In genomic region chr7:28919815-28920214, GRCm38 (mm10) we compare ENCODE assay signal across 9 mouse cellular contexts. TPM values are rescaled to one million over a fixed set of nuclear protein-coding genes. Genes with fewer than 3 reads are reported as not detected.
A peak's percentile ranks its signal among the peaks of the same experiment; 100 is the strongest.
DNase-seq lines count a peak whose midpoint lies in the region; ATAC-seq and TF ChIP-seq lines count a peak whose summit lies in the region.
"Had no signal": no experiment of that assay in that cellular context is flagged by ENCODE, and none has a peak within 500 bp of the region (broad histone marks: within the 10 kb centered on the region; RNA-seq: fewer than 3 reads in every experiment).

No protein-coding gene starts in this region.

- H3K27ac ChIP-seq in heart, adult 2 months = peak overlapping the region; percentile 75

- no peak overlapping the region for H3K4me3 ChIP-seq in heart, adult 2 months
- H3K4me3 ChIP-seq in lung, adult 2 months (replicated peaks; ENCODE audit: extremely low read depth, low read depth, low read length) = no peak overlapping the region

- DNase-seq in thymus, postnatal 4 days = peak; percentile 24
- DNase-seq in thymus, postnatal 25 days = no peak
- peak; percentile 36 for DNase-seq in embryo, embryonic 10.5 days (ENCODE audit: low spot score)
- peak; percentile 79 to 83 for DNase-seq in heart, adult 2 months
- DNase-seq in kidney, adult 18-20 months = peak; percentile 76
- DNase-seq in lung, adult 2 months = peak; percentile 61
- peak; percentile 79 for DNase-seq in skeletal muscle tissue, adult 2 months (ENCODE audit: low read depth, low spot score)

- 11% methylated on average over 6 of the region's 6 CpGs for WGBS in heart, adult 2 months
- 20% methylated on average over 6 of the region's 6 CpGs for WGBS in lung, adult 2 months

- ATAC-seq in erythroid progenitor cell, adult 5-6 weeks (replicated peaks; ENCODE audit: low FRiP score, poor library complexity, severe bottlenecking) = no peak

- H3K36me3 ChIP-seq in heart, adult 2 months (ENCODE audit: control insufficient read depth, insufficient read depth, low read length) = peaks cover 38% of the 10 kb centered on the region

- no peak; the same call in 1 of the 2 replicates for TF ChIP-seq EP300 in heart, adult 2 months (IDR thresholded peaks at IDR 0.05; ENCODE audit: insufficient read depth, low read depth, low read length)

- intact Hi-C loops in heart, adult 2 months (cut with DNase I) = no loop called here

- 0 out of 2 replicates have a peak, but pooled peaks have one; percentile 5 for TF ChIP-seq POLR2A in heart, adult 2 months (IDR thresholded peaks at IDR 0.05; ENCODE audit: insufficient read depth, low read depth, low read length)
- no peak for TF ChIP-seq POLR2A in lung, adult 2 months (IDR thresholded peaks at IDR 0.05; ENCODE audit: borderline replicate concordance, extremely low read depth, low read depth, low read length)

- H3K9ac ChIP-seq in heart, adult 2 months (ENCODE audit: low read depth, low read length) = no peak overlapping the region; the same call in 1 of the 2 replicates

- H3K27me3 ChIP-seq in heart, adult 2 months (ENCODE audit: control insufficient read depth, insufficient read depth, low read length) = no peaks in the 10 kb centered on the region

- 0 out of 2 replicates have a peak, but pooled peaks have one; percentile 7 for TF ChIP-seq CTCF in heart, adult 2 months (IDR thresholded peaks at IDR 0.05)
- no peak for TF ChIP-seq CTCF in lung, adult 2 months (IDR thresholded peaks at IDR 0.05; ENCODE audit: insufficient read depth, low read length)

- peaks cover 63% of the 10 kb centered on the region for H3K4me1 ChIP-seq in heart, adult 2 months (ENCODE audit: control insufficient read depth, insufficient read depth, low read length)
- peaks cover 53% of the 10 kb centered on the region for H3K4me1 ChIP-seq in lung, adult 2 months (ENCODE audit: control insufficient read depth, insufficient read depth, low read length)

- H3K79me2 ChIP-seq in heart, adult 2 months (replicated peaks; ENCODE audit: control insufficient read depth, insufficient read depth, low read length) = no peaks in the 10 kb centered on the region; the same call in none of the 2 replicates

RNA-seq across cellular contexts. Expression of gene Capn12, which starts 38.6 kb away (rescaled TPM):
- total RNA-seq in heart, adult 2 months (2021) = under 1 TPM; 0.23 to 0.39 TPM
- 0.49 and 0.61 TPM in 2 replicates for polyA plus RNA-seq in heart, adult 2 months (2012; rRNA removed)
- 0.05 and 1.3 TPM in 2 replicates for polyA plus RNA-seq in lung, adult 2 months (2012; rRNA removed)
- not detected in 2 replicates for total RNA-seq in erythroid progenitor cell, adult 5-6 weeks (2015; ENCODE audit: low replicate concordance)
- total RNA-seq in erythroid progenitor cell, adult 5-6 weeks (2017; ENCODE audit: low replicate concordance) = 1.2 TPM in 1 of 2 replicates, not detected in the other
- total RNA-seq: neutrophil, adult 5-6 weeks had no signal

RNA-seq across cellular contexts. Expression of gene Actn4, which starts 42.3 kb away (rescaled TPM):
- total RNA-seq in heart, adult 2 months (2021) = 10 to 100 TPM; 66.1 to 85.7 TPM
- polyA plus RNA-seq in heart, adult 2 months (2012; rRNA removed) = 123 and 132 TPM in 2 replicates
- 314 and 324 TPM in 2 replicates for polyA plus RNA-seq in lung, adult 2 months (2012; rRNA removed)
- total RNA-seq in erythroid progenitor cell, adult 5-6 weeks (2015; ENCODE audit: low replicate concordance) = 170 and 189 TPM in 2 replicates
- total RNA-seq in erythroid progenitor cell, adult 5-6 weeks (2017; ENCODE audit: low replicate concordance) = 173 and 197 TPM in 2 replicates

RNA-seq across cellular contexts. Expression of gene Lgals7, which starts 56.2 kb away (rescaled TPM):
- total RNA-seq in heart, adult 2 months (2021) = under 1 TPM in 1 of 2 experiments, not detected in 1; 0.61 TPM
- polyA plus RNA-seq in heart, adult 2 months (2012; rRNA removed) = 1.6 and 4.0 TPM in 2 replicates
- 2.2 and 314 TPM in 2 replicates for polyA plus RNA-seq in lung, adult 2 months (2012; rRNA removed)
- total RNA-seq in erythroid progenitor cell, adult 5-6 weeks (2015; ENCODE audit: low replicate concordance) = not detected in 2 replicates
- total RNA-seq in erythroid progenitor cell, adult 5-6 weeks (2017; ENCODE audit: low replicate concordance) = not detected in 2 replicates
- total RNA-seq: neutrophil, adult 5-6 weeks had no signal
